Mouse (Mus musculus) kidney, embryonic 15.5 days (tissue): ENCODE results near the gene Xrcc6. TPM values are rescaled to one million over a fixed set of nuclear protein-coding genes. Genes with fewer than 3 reads are reported as not detected.

Experiments used
- ATAC-seq: fragments of 200-750 bp; cut with Nextera tagmentation; replicated peaks from 2 replicates; pipeline ENCODE4 v1.8.0; 2017; ENCODE audit warnings: moderate TSS enrichment; ENCODE audit not compliant: low FRiP score
- H3K27ac ChIP-seq: fragments of 300-500 bp; sonication (generic); 2 replicates; pipeline ENCODE4 v1.5.1; 2015; ENCODE audit warnings: mild to moderate bottlenecking, inconsistent platforms
- H3K27me3 ChIP-seq: fragments of 300-500 bp; sonication (generic); 2 replicates; pipeline ENCODE4 v1.6.1; 2015; ENCODE audit warnings: inconsistent platforms
- H3K36me3 ChIP-seq: fragments of 300-500 bp; sonication (generic); 2 replicates; pipeline ENCODE4 v1.6.1; 2015; ENCODE audit warnings: inconsistent platforms
- H3K4me1 ChIP-seq: fragments of 300-500 bp; sonication (generic); 2 replicates; pipeline ENCODE4 v1.6.1; 2015; ENCODE audit warnings: inconsistent platforms
- H3K4me2 ChIP-seq: fragments of 300-500 bp; sonication (generic); 2 replicates; pipeline ENCODE4 v1.6.1; 2015; ENCODE audit warnings: moderate library complexity, mild to moderate bottlenecking, inconsistent platforms
- H3K4me3 ChIP-seq: fragments of 300-500 bp; sonication (generic); replicated peaks from 2 replicates; pipeline ENCODE4 v1.5.1; 2015; ENCODE audit warnings: mild to moderate bottlenecking, inconsistent platforms
- H3K9ac ChIP-seq: fragments of 300-500 bp; sonication (generic); 2 replicates; pipeline ENCODE4 v1.6.1; 2015; ENCODE audit warnings: mild to moderate bottlenecking, inconsistent platforms
- H3K9me3 ChIP-seq: fragments of 300-500 bp; sonication (generic); replicated peaks from 2 replicates; pipeline ENCODE4 v1.6.1; 2016; ENCODE audit warnings: inconsistent platforms
- WGBS: fragments of 180-500 bp; shearing (Covaris S2); methylation state at CpG from one replicate; pipeline ENCODE4 v1.1.7; 2015; ENCODE audit warnings: mixed read lengths; 5-methylcytosine and 5-hydroxymethylcytosine counted together
- polyA plus RNA-seq: library from polyadenylated mRNA; unstranded; fragments of >200 nt; fragmentation: Nextera tagmentation; extraction: Ambion mirVana; gene quantifications from 2 replicates; pipeline ENCODE4 v1.2.1, GENCODE M21; 2015

Xrcc6 gene
- polyA plus RNA-seq, 1 experiment from 2014 or later, result 87.0 TPM

- 79% methylated on average over 8 of the region's 8 CpGs for WGBS
- no peaks in the 10 kb centered on the region for H3K4me1 ChIP-seq
- no peak overlapping the region for H3K9ac ChIP-seq
- no peak overlapping the region for H3K4me2 ChIP-seq
- H3K27me3 ChIP-seq, result no peaks in the 10 kb centered on the region
- H3K36me3 ChIP-seq, result peaks cover 35% of the 10 kb centered on the region
- ATAC-seq, result no peak
- H3K27ac ChIP-seq, result no peak overlapping the region
- no peaks in the 10 kb centered on the region for H3K9me3 ChIP-seq
- no peak overlapping the region for H3K4me3 ChIP-seq
These were observed 16.6 kb downstream of the Xrcc6 start for GRCm38 (mm10) chr15:82004257-82004656.

GRCm38 (mm10) chr15:82011947-82012346 is 24.3 kb downstream of the Xrcc6 start:
- no peaks in the 10 kb centered on the region for H3K9me3 ChIP-seq
- ATAC-seq, result no peak
- no peak overlapping the region for H3K4me3 ChIP-seq
- H3K4me1 ChIP-seq, result peaks cover 28% of the 10 kb centered on the region
- H3K27me3 ChIP-seq, result no peaks in the 10 kb centered on the region
- H3K4me2 ChIP-seq, result no peak overlapping the region
- no peak overlapping the region for H3K27ac ChIP-seq
- H3K36me3 ChIP-seq, result no peaks in the 10 kb centered on the region; the same call in 1 of the 2 replicates
- no peak overlapping the region for H3K9ac ChIP-seq
- 86% methylated on average over 6 of the region's 6 CpGs for WGBS

GRCm38 (mm10) chr15:82014745-82015391 is 27.2 kb downstream of the Xrcc6 start:
- Histone ChIP-seq H3K9me3 (no peaks in the 10 kb centered on the region), H3K27me3 (no peaks in the 10 kb centered on the region), H3K36me3 (peaks cover 13% of the 10 kb centered on the region), H3K4me1 (peaks cover 32% of the 10 kb centered on the region), H3K4me2 (peak overlapping the region; percentile 91), H3K27ac (peak overlapping the region; percentile 84), H3K9ac (peak overlapping the region; percentile 89), H3K4me3 (peak overlapping the region; percentile 98)
- no peak for ATAC-seq
- 15% methylated on average over 9 of the region's 9 CpGs for WGBS

- peak overlapping the region; percentile 91 for H3K4me2 ChIP-seq
- H3K27me3 ChIP-seq, result no peaks in the 10 kb centered on the region
- H3K4me1 ChIP-seq, result peaks cover 32% of the 10 kb centered on the region
- under 1% methylated on average over 39 of the region's 39 CpGs for WGBS
- peaks cover 16% of the 10 kb centered on the region for H3K36me3 ChIP-seq
- peak; percentile 26 for ATAC-seq
- H3K27ac ChIP-seq, result peak overlapping the region; percentile 84
- H3K4me3 ChIP-seq, result peak overlapping the region; percentile 98
- peak overlapping the region; percentile 89 for H3K9ac ChIP-seq
- H3K9me3 ChIP-seq, result no peaks in the 10 kb centered on the region
These were observed 27.9 kb downstream of the Xrcc6 start for GRCm38 (mm10) chr15:82015392-82016100.

DNA sequence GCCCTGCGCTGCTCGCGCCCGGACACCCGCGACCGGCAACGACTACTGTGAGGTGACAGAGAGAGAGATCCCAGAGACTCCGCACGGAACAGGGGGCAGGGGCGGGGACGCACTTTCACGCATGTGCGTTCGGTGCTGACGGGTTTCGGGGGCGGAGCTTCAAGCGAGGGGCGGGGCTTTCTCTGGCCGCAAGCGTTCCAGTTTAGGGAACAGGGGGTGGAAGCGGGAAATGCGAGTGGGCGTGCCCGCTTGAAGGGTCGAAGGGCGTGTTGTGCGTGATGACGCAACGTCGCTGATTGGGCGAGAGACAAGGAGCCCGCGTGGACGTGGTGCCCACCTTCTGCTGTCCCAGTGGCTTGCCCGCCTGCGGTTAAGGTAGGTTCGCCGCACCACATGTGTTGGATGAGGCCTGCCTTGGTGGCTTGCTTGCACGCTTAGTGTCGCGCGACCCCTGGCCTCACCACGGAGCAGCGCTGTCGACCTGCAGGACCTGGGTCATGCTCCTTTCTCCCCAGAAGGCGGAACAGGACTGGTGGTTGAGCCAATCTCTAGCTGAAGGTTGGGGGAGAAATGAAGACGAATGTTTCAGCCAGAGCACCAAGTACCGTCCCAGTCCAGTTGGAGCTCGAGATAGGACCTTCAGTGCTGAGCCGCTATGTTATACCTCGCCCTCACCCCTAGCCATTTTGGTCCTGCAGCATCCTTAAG is 28.6 kb downstream of the Xrcc6 start:
- no peaks in the 10 kb centered on the region for H3K27me3 ChIP-seq
- peak overlapping the region; percentile 91 for H3K4me2 ChIP-seq
- ATAC-seq, result peak; percentile 96
- H3K36me3 ChIP-seq, result peaks cover 19% of the 10 kb centered on the region
- H3K27ac ChIP-seq, result peak overlapping the region; percentile 88
- no peaks in the 10 kb centered on the region for H3K9me3 ChIP-seq
- peaks cover 32% of the 10 kb centered on the region for H3K4me1 ChIP-seq
- H3K9ac ChIP-seq, result peak overlapping the region; percentile 89
- H3K4me3 ChIP-seq, result peak overlapping the region; percentile 98
- WGBS, result under 1% methylated on average over 52 of the region's 53 CpGs

DNA sequence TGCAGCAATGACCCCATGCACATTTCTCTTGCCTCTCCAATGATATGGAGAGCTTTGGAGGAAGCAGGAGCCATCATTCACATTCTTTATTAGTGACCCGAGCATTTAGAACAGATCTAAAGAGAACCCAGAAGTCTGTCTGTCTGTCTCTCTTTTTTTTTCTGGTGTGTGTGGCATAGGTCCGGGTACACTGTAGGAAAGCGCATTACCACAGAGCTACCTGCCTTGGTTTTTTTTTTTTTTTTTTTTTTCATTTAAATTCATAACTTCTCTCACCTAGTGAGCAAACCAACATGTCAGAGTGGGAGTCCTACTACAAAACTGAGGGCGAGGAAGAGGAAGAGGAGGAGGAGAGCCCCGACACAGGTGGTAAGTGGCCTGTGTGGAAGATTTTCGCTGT is 29.2 kb downstream of the Xrcc6 start:
- peaks cover 25% of the 10 kb centered on the region for H3K36me3 ChIP-seq
- H3K27me3 ChIP-seq, result no peaks in the 10 kb centered on the region
- peak overlapping the region; percentile 89 for H3K9ac ChIP-seq
- H3K9me3 ChIP-seq, result no peaks in the 10 kb centered on the region
- no peak for ATAC-seq
- H3K27ac ChIP-seq, result peak overlapping the region; percentile 88
- 26% methylated on average over 6 of the region's 6 CpGs for WGBS
- H3K4me2 ChIP-seq, result peak overlapping the region; percentile 91
- H3K4me1 ChIP-seq, result peaks cover 32% of the 10 kb centered on the region
- peak overlapping the region; percentile 98 for H3K4me3 ChIP-seq

DNA sequence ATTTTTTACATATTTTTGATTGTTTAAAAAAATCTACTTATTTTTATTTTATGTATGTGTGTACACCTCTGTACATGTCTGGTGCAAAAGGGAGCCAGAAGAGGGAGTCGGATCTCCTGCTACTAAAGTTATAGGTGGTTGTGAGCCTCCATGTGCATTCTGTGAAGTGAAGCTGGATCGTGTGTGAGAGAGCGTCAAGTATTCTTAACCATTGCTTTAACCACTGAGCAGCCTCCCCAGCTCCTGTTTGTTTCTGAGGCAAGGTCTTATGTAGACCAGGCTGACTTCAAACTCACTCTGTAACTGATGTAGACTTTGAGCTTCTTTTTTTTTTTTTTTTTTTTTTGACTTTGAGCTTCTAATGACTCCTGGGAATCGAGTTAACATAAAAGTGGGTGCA is 29.8 kb downstream of the Xrcc6 start:
- Histone ChIP-seq H3K9me3 (no peaks in the 10 kb centered on the region), H3K4me2 (0 out of 2 replicates have a peak overlapping the region, but pooled peaks have one; percentile 17), H3K4me1 (peaks cover 32% of the 10 kb centered on the region), H3K27me3 (no peaks in the 10 kb centered on the region), H3K9ac (no peak overlapping the region), H3K27ac (no peak overlapping the region), H3K36me3 (peaks cover 31% of the 10 kb centered on the region), H3K4me3 (0 out of 2 replicates have a peak overlapping the region, but pooled peaks have one; percentile 8)
- 65% methylated on average over 4 of the region's 4 CpGs for WGBS
- no peak for ATAC-seq

GRCm38 (mm10) chr15:82019288-82019687 is 31.7 kb downstream of the Xrcc6 start:
- 83% methylated on average over 3 of the region's 3 CpGs for WGBS

DNA sequence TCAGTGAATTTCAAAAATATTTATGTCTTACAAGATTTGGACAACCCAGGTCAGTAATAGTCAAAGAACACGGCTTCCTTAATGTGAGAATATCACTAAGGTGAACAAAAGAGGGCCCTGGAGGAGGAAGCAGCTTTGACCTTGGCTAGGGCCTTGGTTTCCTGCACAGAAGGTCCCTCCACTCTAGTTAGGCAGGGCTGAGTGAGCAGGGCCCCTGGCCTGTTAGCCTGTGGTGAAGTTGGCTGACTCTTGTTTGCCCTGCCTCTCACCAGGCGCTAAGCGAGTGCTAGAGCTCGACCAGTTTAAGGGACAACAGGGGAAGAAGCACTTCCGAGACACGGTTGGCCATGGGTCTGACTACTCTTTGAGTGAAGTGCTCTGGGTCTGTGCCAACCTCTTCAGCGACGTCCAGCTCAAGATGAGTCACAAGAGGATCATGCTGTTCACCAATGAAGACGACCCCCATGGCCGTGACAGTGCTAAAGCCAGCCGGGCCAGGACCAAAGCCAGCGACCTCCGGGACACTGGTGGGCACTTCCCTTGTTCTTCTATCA is 35.0 kb downstream of the Xrcc6 start:
- Histone ChIP-seq H3K27ac (no peak overlapping the region), H3K4me2 (no peak overlapping the region), H3K36me3 (peaks cover 83% of the 10 kb centered on the region), H3K27me3 (no peaks in the 10 kb centered on the region), H3K4me1 (no peaks in the 10 kb centered on the region), H3K9ac (no peak overlapping the region), H3K9me3 (no peaks in the 10 kb centered on the region), H3K4me3 (no peak overlapping the region)
- no peak for ATAC-seq
- WGBS, result 89% methylated on average over 13 of the region's 13 CpGs

More at GRCm38 (mm10) chr15:82019288-82019687, 31.7 kb downstream of the Xrcc6 start:
- Histone ChIP-seq H3K27me3 (no peaks in the 10 kb centered on the region), H3K4me3 (no peak overlapping the region), H3K9me3 (no peaks in the 10 kb centered on the region), H3K4me2 (no peak overlapping the region), H3K27ac (no peak overlapping the region), H3K4me1 (peaks cover 21% of the 10 kb centered on the region), H3K9ac (no peak overlapping the region), H3K36me3 (peaks cover 50% of the 10 kb centered on the region)
- ATAC-seq, result no peak

DNA sequence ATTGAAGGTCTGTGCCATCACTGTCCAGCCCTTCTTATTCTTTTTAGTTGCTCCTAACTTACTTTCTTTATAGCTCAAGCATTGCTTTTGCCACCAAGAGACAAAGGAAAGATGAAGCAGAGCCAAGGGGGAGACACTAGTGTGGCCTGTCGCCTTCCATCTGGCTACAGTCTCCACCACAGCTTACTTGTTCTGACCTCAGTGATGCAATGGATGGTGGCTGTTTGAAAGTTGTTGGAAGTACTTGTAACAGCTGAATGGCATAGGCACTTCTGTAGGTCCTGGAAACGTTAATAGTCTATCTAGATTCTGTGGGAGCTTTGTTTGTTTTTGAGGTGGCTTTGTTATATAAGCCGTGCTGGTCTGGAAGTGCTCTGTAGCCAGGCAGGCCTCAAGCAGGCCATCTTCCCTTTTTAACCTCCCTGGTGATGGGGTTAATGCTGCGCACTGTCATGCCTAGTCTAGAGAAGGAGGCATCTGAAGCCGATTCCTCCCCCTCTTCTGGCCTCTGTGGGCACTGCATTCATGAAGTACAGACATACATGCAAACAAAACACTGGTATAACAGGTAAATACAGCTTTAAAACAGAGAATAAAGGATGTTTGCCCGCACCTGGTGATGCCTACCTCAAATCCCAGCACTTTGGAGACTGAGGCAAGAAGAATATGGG is 36.5 kb downstream of the Xrcc6 start:
- Histone ChIP-seq H3K9me3 (no peaks in the 10 kb centered on the region), H3K27ac (no peak overlapping the region), H3K4me3 (no peak overlapping the region), H3K4me2 (no peak overlapping the region), H3K36me3 (peaks cover 91% of the 10 kb centered on the region), H3K27me3 (no peaks in the 10 kb centered on the region), H3K9ac (no peak overlapping the region), H3K4me1 (no peaks in the 10 kb centered on the region)
- WGBS, result 89% methylated on average over 6 of the region's 6 CpGs
- ATAC-seq, result no peak

GRCm38 (mm10) chr15:82027276-82027675 is 39.6 kb downstream of the Xrcc6 start:
- peaks cover 98% of the 10 kb centered on the region for H3K36me3 ChIP-seq
- no peaks in the 10 kb centered on the region for H3K9me3 ChIP-seq
- H3K27me3 ChIP-seq, result no peaks in the 10 kb centered on the region
- 88% methylated on average over 7 of the region's 7 CpGs for WGBS
- H3K4me2 ChIP-seq, result no peak overlapping the region
- H3K4me1 ChIP-seq, result no peaks in the 10 kb centered on the region
- no peak overlapping the region for H3K27ac ChIP-seq
- H3K9ac ChIP-seq, result no peak overlapping the region
- H3K4me3 ChIP-seq, result no peak overlapping the region
- no peak for ATAC-seq
